ENCODE assay signal across 18 mouse cellular contexts in the genomic region with DNA sequence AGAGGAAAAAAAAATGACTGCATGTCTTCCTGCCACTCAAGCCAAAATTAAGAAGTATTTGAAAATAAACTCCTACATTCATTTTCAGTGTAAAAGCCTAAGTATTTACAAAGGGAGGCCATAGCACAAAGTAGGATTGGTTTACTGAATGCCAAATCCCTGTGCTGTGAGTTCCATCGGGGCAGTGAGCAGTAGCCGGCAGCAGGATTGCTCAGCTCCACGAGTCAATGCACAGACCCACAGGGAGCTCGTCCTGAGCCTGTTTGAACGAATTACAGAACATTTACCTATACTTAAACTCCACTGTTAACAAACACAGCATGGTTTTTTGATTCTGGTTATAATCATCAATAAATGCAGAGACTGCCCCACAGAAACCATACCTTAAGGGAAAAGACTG.
"Had no signal": no experiment of that assay in that cellular context is flagged by ENCODE, and none has a peak within 500 bp of the region (broad histone marks: within the 10 kb centered on the region; RNA-seq: fewer than 3 reads in every experiment).

No protein-coding gene starts in this region.

- H3K4me3 ChIP-seq: midbrain, embryonic 10.5 days; myocyte; neural tube, embryonic 13.5 days; neural tube, embryonic 15.5 days had no signal

- H3K4me1 ChIP-seq: midbrain, embryonic 10.5 days; neural tube, embryonic 13.5 days had no signal

- H3K9ac ChIP-seq: lung, embryonic 14.5 days; neural tube, embryonic 13.5 days; neural tube, embryonic 15.5 days had no signal

- DNase-seq: lung, adult 18-20 months; lung, embryonic 14.5 days; lung, postnatal 10 days; lung, postnatal 4 days; midbrain, embryonic 14.5 days; retina, postnatal 1 day; right cerebral cortex, adult 18-20 months; right cerebral cortex, postnatal 25 days; right cerebral cortex, postnatal 4 days; spleen, adult 18-20 months; thymus, adult 18-20 months; thymus, postnatal 14 days; thymus, postnatal 36 days had no signal

- ATAC-seq: midbrain, embryonic 16.5 days had no signal

- H3K9me3 ChIP-seq: midbrain, embryonic 10.5 days; neural tube, embryonic 13.5 days; neural tube, embryonic 15.5 days had no signal

- H3K27me3 ChIP-seq: neural tube, embryonic 13.5 days; neural tube, embryonic 15.5 days had no signal

- H3K27ac ChIP-seq: midbrain, embryonic 10.5 days; neural tube, embryonic 13.5 days; neural tube, embryonic 15.5 days had no signal

- H3K4me2 ChIP-seq: lung, embryonic 14.5 days; neural tube, embryonic 13.5 days; neural tube, embryonic 15.5 days had no signal
